Mouse (Mus musculus) mature B cell (primary cell): ENCODE results near the gene Olfr1126.
"Not testable (repeated sequence)": the region's sequence is repeated elsewhere in the genome, so short reads cannot be mapped to it uniquely, and the experiment has no call there.

Experiments used
- in situ Hi-C: fragments of 300-500 bp; cut with MboI; formaldehyde crosslinking; loops from 2 replicates; pipeline ENCODE4 v1.14.3; 2019

Gene Olfr1126

DNA sequence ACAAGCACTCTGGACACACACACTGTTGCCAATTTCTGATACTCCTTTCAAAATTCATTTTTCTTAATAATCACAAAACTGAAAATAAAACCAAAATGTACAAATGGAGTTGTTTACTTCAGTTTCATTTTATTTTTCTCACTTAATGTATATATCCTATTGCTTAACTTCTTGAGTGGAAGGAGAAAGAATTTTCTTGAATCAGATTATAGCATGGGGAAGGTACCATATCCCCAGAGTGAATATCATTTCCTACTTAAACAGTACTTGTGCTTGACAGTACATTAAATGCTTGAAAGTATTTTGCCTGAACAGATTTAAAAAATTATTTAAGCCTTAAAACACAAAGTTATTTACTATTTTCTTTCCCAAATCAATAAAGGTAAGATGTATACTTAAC, at the start of gene Olfr1126:
Olfr1126 (plus strand) TSS at position 301 of the 400 bp plus-strand sequence.
- in situ Hi-C loops, result no loop called here

DNA sequence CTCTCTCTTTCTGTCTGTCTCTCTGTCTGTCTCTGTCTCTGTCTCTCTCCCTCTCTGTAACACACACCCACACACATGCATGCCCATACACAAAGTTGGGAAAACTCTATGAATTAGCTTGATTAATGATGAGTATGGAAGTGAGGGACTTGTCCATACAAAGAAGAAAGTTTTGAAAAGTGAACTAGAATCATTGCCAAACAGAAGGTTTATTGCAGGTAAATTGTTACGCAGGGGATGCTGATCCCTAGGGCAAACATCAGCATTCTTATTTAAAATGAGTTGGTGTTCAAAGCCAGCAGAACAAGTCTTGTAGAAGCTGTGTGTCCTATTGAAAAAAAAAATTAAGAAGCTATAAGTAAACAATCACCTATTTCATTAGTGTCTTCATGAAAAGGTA, 37.4 kb upstream of the Olfr1126 start, which contains the start of gene Olfr1123:
Olfr1123 (plus strand) TSS at position 301 of the 400 bp plus-strand sequence.
- in situ Hi-C loops, result no loop called here

DNA sequence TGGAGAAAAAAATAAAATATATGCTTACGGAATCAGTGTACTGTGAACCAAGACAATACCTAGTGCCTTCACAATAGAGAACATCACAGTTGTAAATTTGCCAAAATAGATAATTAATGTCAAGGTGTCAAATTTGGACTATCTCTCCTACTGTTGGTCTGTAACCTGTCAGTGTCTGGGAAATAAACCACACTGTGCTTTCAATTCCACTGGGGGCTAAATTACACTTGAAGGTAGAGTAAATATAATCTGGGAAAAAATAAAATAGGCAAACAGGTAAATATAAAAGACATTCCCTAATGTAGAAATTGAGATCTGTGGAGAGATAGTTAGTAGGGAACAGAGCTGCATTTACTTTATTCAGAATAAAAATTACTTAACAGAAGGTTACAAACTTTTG, 23.8 kb upstream of the Olfr1126 start, which contains the start of gene Olfr1124:
Olfr1124 (plus strand) TSS at position 301 of the 400 bp plus-strand sequence.
- in situ Hi-C loops, result no loop called here

DNA sequence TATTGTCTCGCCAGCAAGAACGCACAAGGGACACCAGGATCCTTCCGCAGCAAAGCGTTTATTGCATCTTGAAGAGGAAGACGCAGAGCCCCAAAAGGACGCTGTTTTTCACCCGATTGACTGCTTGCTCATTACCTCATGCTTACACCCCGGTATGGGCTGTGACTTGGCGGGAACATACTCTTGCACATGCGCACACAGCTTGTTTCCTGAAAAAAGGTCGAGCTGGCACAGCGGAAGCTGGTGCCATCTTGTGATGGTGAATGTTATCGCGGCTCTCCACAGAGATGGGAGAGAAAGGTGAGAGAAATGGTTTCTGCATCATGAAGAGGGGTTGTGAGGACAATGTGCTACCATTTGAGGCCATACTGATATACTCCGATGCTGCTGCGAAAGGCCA, 16.0 kb upstream of the Olfr1126 start:
- in situ Hi-C loops, result no loop called here

DNA sequence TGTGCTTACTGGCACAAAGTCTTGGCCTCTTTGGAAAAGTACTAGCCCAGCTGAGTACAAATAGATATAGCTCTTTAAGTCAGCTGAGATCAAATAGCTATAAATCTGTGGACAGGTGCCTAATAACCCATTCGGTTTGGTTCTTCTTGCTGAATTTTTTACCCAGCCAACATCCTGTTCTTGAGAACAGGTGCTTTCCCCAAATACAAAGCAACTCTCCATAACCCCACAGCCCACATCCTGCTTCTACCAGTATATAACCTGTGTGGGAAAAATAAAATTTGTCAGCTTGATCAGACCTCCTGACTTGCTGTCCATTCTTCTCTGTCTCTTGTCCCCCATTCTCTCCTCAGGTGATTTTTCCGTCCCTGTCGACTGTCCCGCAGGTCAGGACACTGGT, 8.0 kb downstream of the Olfr1126 start:
- in situ Hi-C loops, result no loop called here

DNA sequence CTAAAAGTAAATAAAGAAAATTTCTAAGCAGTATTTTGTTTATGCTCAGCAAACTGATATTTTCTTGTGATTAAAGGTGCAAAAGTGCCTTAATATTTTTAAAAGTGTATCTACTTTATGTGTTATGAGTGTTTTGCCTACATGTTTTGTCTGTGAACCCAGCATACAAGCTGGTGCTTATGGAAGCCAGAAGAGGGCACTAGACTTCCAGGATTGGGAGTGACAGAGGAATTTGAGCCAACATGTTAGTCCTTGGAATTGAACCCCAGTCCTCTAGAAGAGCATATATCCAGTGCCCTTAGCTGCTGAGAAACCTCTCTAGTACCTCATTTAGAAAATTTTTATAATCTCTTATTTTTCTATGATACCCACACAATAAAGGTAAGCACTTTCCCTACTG, 26.4 kb downstream of the Olfr1126 start:
- in situ Hi-C loops, result no loop called here

DNA sequence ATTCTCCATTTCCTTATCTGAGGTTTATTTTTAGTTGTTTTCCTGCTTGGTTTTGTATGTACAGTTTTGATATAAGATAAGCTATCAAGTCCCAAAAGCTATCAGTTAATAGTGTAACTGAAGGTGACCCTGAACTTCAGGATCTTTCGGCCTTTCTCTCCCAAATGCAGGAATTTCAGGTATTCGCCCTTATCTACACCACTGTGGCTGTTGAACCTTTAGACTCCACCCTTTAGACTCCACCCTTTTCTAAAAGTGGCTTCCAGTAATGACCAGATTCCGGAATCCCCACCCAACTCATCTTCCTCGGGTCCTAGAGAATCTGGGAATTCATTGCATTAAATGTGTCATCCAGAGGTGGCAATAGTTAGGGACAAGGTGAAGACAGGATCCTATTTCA, 27.4 kb downstream of the Olfr1126 start:
- in situ Hi-C loops, result no loop called here

DNA sequence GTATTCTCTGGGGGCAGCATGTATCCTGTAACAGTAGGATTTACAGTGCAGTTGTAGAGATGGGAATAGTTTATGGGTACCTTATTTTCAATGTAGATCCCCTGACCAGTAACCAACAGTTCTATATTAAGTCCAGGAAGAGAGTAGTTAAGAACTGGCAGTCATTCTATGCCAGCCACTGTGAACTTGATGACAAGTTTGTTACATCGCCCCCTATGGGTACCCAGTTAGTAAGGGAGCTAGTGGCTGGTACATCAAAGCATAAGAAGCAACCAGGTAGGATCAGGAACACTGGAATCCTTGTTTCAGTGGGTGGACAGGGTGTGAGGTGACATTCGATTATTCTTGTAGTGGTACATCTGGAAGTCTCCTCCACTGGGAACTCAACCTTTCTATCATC, 28.5 kb downstream of the Olfr1126 start:
- in situ Hi-C loops, result no loop called here

DNA sequence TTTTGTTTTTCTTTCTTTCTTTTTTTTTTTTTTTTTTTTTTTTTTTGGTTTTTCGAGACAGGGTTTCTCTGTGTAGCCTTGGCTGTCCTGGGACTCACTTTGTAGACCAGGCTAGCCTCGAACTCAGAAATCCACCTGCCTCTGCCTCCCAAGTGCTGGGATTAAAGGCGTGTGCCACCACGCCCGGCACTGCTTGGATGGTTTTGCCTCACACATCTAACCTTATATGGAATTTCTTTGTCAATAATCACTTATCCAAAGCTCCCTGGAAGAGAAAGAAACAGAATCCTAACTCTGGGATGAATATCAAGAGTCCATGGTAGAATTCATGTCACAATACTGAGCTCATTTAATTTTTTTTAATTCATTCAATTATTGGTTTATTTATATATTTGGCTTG, 43.2 kb downstream of the Olfr1126 start, which contains the start of gene Pramel7:
Pramel7 (minus strand) TSS at position 101 of the 400 bp plus-strand sequence.
- in situ Hi-C loops, result not testable (repeated sequence)

DNA sequence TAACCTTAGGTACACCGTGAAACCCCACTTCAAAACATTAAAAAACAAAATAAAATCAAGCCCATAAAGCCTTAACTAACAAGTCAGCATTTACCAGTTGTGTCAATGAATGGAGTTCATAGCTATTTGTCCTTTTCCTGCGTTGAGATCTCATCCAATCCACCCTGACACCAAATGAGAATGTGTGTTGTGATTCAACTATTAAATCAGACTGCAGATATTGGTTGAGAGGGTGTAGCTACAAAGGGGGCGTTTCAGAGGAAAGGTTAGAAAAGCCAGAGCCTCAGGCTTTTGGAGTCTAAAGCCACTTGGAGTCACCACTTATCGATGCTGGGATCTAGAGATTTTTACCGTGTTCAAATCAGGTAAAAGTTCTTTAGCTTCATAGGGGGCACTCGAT, 52.5 kb downstream of the Olfr1126 start, which contains the start of gene Pramel6:
Pramel6 (plus strand) TSS at position 301 of the 400 bp plus-strand sequence.
- in situ Hi-C loops, result no loop called here
